Mouse (Mus musculus): ENCODE data around the gene Slc22a15. TPM values are rescaled to one million over a fixed set of nuclear protein-coding genes. Genes with fewer than 3 reads are reported as not detected.

Slc22a15 gene
- polyA plus RNA-seq, 1 experiment = 7.0 TPM

- Histone ChIP-seq H3K27ac (ENCODE audit: control insufficient read depth, insufficient read depth, low read length) (no peak overlapping the region), H3K4me3 (ENCODE audit: control insufficient read depth, insufficient read depth, low read length) (no peak overlapping the region), H3K27me3 (ENCODE audit: control insufficient read depth, insufficient read depth, low read length) (no peaks in the 10 kb centered on the region), H3K36me3 (ENCODE audit: control insufficient read depth, insufficient read depth, low read length) (no peaks in the 10 kb centered on the region), H3K4me1 (replicated peaks; ENCODE audit: control insufficient read depth, insufficient read depth, low read length) (no peaks in the 10 kb centered on the region)
- WGBS = 92% methylated on average over 2 of the region's 2 CpGs
- TF ChIP-seq CTCF (IDR thresholded peaks at IDR 0.05; ENCODE audit: borderline replicate concordance, control insufficient read depth, extremely low read depth, insufficient read depth, low read length, poor library complexity) = no peak
- TF ChIP-seq POLR2A (IDR thresholded peaks at IDR 0.05; ENCODE audit: control insufficient read depth, extremely low read depth, insufficient read depth, low read length, poor library complexity) = no peak
- no peak for DNase-seq
Observed at GRCm38 (mm10) chr3:101907049-101907448, 17.2 kb downstream of the Slc22a15 start.

GRCm38 (mm10) chr3:101904776-101905175, 19.5 kb downstream of the Slc22a15 start:
- H3K4me3 ChIP-seq (ENCODE audit: control insufficient read depth, insufficient read depth, low read length) = no peak overlapping the region
- WGBS = 96% methylated on average over 7 of the region's 7 CpGs
- no peaks in the 10 kb centered on the region for H3K36me3 ChIP-seq (ENCODE audit: control insufficient read depth, insufficient read depth, low read length)
- H3K27ac ChIP-seq (ENCODE audit: control insufficient read depth, insufficient read depth, low read length) = no peak overlapping the region
- H3K4me1 ChIP-seq (replicated peaks; ENCODE audit: control insufficient read depth, insufficient read depth, low read length) = no peaks in the 10 kb centered on the region
- no peak for DNase-seq
- no peak for TF ChIP-seq CTCF (IDR thresholded peaks at IDR 0.05; ENCODE audit: borderline replicate concordance, control insufficient read depth, extremely low read depth, insufficient read depth, low read length, poor library complexity)
- TF ChIP-seq POLR2A (IDR thresholded peaks at IDR 0.05; ENCODE audit: control insufficient read depth, extremely low read depth, insufficient read depth, low read length, poor library complexity) = no peak
- H3K27me3 ChIP-seq (ENCODE audit: control insufficient read depth, insufficient read depth, low read length) = no peaks in the 10 kb centered on the region

DNA sequence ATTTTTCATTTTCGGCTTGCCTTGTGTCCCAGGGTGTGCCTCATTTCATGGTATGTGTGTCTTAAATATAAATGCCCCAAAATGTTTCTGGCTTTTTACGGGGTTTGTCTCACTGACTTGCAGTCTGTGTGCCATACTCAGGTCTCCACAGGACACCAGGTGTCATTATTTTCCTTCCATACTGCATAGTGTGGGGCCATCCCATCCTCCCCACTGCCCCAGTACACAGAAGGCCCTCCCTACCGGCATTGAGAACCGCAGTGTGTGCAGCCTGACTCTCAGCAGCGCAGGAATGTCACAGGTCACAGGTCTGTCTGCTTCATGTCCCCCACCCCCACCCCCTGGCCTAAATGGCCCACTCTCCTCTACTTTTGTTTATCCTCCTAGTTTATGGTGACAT, 21.2 kb downstream of the Slc22a15 start:
- no peak for DNase-seq
- no peak overlapping the region for H3K27ac ChIP-seq (ENCODE audit: control insufficient read depth, insufficient read depth, low read length)
- WGBS = 96% methylated on average over 5 of the region's 5 CpGs

DNA sequence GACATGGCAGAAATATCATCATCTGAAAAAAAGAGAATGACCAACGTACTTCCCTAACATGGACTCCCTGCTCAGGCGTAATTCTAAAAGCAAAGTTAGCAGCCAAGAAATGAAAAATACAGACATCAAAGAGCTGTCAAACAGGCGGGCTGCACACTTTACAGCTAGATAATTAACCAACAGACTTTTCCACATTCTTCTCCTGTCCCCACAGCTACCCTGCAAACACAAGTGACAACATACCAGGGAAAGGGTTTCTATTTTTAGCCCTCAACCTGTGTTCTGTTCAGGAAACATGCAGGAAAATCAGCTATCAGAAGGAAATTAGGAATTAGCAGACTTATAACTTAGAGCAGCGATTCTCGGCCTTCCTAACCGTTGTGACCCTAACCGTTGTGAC, 21.9 kb downstream of the Slc22a15 start:
- no peak for DNase-seq
- no peak overlapping the region for H3K27ac ChIP-seq (ENCODE audit: control insufficient read depth, insufficient read depth, low read length)
- TF ChIP-seq POLR2A (IDR thresholded peaks at IDR 0.05; ENCODE audit: control insufficient read depth, extremely low read depth, insufficient read depth, low read length, poor library complexity) (no peak), CTCF (IDR thresholded peaks at IDR 0.05; ENCODE audit: borderline replicate concordance, control insufficient read depth, extremely low read depth, insufficient read depth, low read length, poor library complexity) (no peak)

More for the DNA sequence above, 21.2 kb downstream of the Slc22a15 start:
- no peaks in the 10 kb centered on the region for H3K27me3 ChIP-seq (ENCODE audit: control insufficient read depth, insufficient read depth, low read length)
- H3K4me1 ChIP-seq (replicated peaks; ENCODE audit: control insufficient read depth, insufficient read depth, low read length) = no peaks in the 10 kb centered on the region
- TF ChIP-seq CTCF (IDR thresholded peaks at IDR 0.05; ENCODE audit: borderline replicate concordance, control insufficient read depth, extremely low read depth, insufficient read depth, low read length, poor library complexity) = no peak
- TF ChIP-seq POLR2A (IDR thresholded peaks at IDR 0.05; ENCODE audit: control insufficient read depth, extremely low read depth, insufficient read depth, low read length, poor library complexity) = no peak
- H3K4me3 ChIP-seq (ENCODE audit: control insufficient read depth, insufficient read depth, low read length) = no peak overlapping the region
- H3K36me3 ChIP-seq (ENCODE audit: control insufficient read depth, insufficient read depth, low read length) = no peaks in the 10 kb centered on the region

DNA sequence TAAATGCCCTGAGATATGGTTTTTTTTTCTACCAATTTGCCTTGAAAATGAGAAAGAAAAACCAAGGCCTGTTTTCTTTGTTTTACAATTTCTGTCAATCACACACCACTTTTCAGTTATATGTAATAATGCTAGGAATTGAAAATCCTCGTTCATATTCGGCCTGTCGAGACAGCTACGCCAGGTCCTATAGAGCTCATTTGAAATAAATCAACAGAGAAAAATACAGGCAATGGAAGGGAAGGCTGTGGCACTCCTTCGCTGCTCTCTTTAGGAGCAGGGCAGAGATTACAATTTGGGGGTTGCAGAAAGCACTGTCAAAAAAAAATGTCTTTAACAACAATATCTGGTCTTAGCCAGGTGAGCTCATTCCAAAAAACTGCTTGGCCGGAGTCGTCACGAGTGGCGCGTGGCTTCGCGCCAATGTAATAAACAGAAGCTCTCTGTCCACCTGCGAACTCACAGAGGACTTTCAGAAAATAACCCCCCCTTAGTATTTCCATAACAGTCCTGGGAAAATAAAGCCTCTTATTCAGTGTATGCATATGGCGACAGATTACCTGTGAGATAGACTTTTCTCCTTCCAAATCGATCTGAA, 26.8 kb downstream of the Slc22a15 start:
- Histone ChIP-seq H3K4me1 (replicated peaks; ENCODE audit: control insufficient read depth, insufficient read depth, low read length) (no peaks in the 10 kb centered on the region), H3K27me3 (ENCODE audit: control insufficient read depth, insufficient read depth, low read length) (no peaks in the 10 kb centered on the region), H3K4me3 (ENCODE audit: control insufficient read depth, insufficient read depth, low read length) (no peak overlapping the region), H3K36me3 (ENCODE audit: control insufficient read depth, insufficient read depth, low read length) (no peaks in the 10 kb centered on the region), H3K27ac (ENCODE audit: control insufficient read depth, insufficient read depth, low read length) (no peak overlapping the region)
- DNase-seq = no peak
- no peak for TF ChIP-seq POLR2A (IDR thresholded peaks at IDR 0.05; ENCODE audit: control insufficient read depth, extremely low read depth, insufficient read depth, low read length, poor library complexity)
- no peak for TF ChIP-seq CTCF (IDR thresholded peaks at IDR 0.05; ENCODE audit: borderline replicate concordance, control insufficient read depth, extremely low read depth, insufficient read depth, low read length, poor library complexity)
- WGBS = 96% methylated on average over 15 of the region's 15 CpGs

More for the DNA sequence above, 21.9 kb downstream of the Slc22a15 start:
- 93% methylated on average over 7 of the region's 7 CpGs for WGBS
- Histone ChIP-seq H3K36me3 (ENCODE audit: control insufficient read depth, insufficient read depth, low read length) (no peaks in the 10 kb centered on the region), H3K4me3 (ENCODE audit: control insufficient read depth, insufficient read depth, low read length) (no peak overlapping the region), H3K27me3 (ENCODE audit: control insufficient read depth, insufficient read depth, low read length) (no peaks in the 10 kb centered on the region), H3K4me1 (replicated peaks; ENCODE audit: control insufficient read depth, insufficient read depth, low read length) (no peaks in the 10 kb centered on the region)

- DNase-seq = peak; percentile 80
- TF ChIP-seq CTCF (IDR thresholded peaks at IDR 0.05; ENCODE audit: borderline replicate concordance, control insufficient read depth, extremely low read depth, insufficient read depth, low read length, poor library complexity) (peak; percentile 70; the same call in 1 of the 2 replicates), POLR2A (IDR thresholded peaks at IDR 0.05; ENCODE audit: control insufficient read depth, extremely low read depth, insufficient read depth, low read length, poor library complexity) (no peak)
- WGBS = 46% methylated on average over 9 of the region's 9 CpGs
- no peaks in the 10 kb centered on the region for H3K4me1 ChIP-seq (replicated peaks; ENCODE audit: control insufficient read depth, insufficient read depth, low read length)
- H3K27ac ChIP-seq (ENCODE audit: control insufficient read depth, insufficient read depth, low read length) = no peak overlapping the region
- no peaks in the 10 kb centered on the region for H3K27me3 ChIP-seq (ENCODE audit: control insufficient read depth, insufficient read depth, low read length)
- no peaks in the 10 kb centered on the region for H3K36me3 ChIP-seq (ENCODE audit: control insufficient read depth, insufficient read depth, low read length)
- no peak overlapping the region for H3K4me3 ChIP-seq (ENCODE audit: control insufficient read depth, insufficient read depth, low read length)
Observed at GRCm38 (mm10) chr3:101896893-101897292, 27.4 kb downstream of the Slc22a15 start.
